Mouse (Mus musculus) forebrain, embryonic 10.5 days (tissue): Measurements from ENCODE around the gene Atp6v1f. TPM values are rescaled to one million over a fixed set of nuclear protein-coding genes. Genes with fewer than 3 reads are reported as not detected.

Source experiments
- DNase-seq: peaks from one replicate; pipeline ENCODE4 v3.0.0-alpha.2; 2017; ENCODE audit warnings: low spot score; ENCODE audit errors: extremely low spot score
- H3K27ac ChIP-seq: fragments of 300-500 bp; sonication (generic); 2 replicates; pipeline ENCODE4 v1.5.1; 2016; ENCODE audit warnings: mild to moderate bottlenecking
- H3K27me3 ChIP-seq: fragments of 300-500 bp; sonication (generic); 2 replicates; pipeline ENCODE4 v1.6.1; 2016; ENCODE audit warnings: mild to moderate bottlenecking; ENCODE audit not compliant: poor library complexity, severe bottlenecking
- H3K36me3 ChIP-seq: fragments of 300-500 bp; sonication (generic); replicated peaks from 2 replicates; pipeline ENCODE4 v1.6.1; 2016; ENCODE audit warnings: mild to moderate bottlenecking, moderate library complexity
- H3K4me1 ChIP-seq: fragments of 300-500 bp; sonication (generic); 2 replicates; pipeline ENCODE4 v1.6.1; 2016
- H3K4me3 ChIP-seq: fragments of 300-500 bp; sonication (generic); 2 replicates; pipeline ENCODE4 v1.5.1; 2016; ENCODE audit warnings: mild to moderate bottlenecking, moderate library complexity
- H3K9me3 ChIP-seq: fragments of 300-500 bp; sonication (generic); 2 replicates; pipeline ENCODE4 v1.6.1; 2016; ENCODE audit warnings: mild to moderate bottlenecking, moderate library complexity
- WGBS: fragments of 180-500 bp; shearing (Covaris S2); methylation state at CpG from one replicate; pipeline ENCODE4 v1.1.7; 2016; 5-methylcytosine and 5-hydroxymethylcytosine counted together
- polyA plus RNA-seq: library from polyadenylated mRNA; unstranded; fragments of >200 nt; fragmentation: Nextera tagmentation; extraction: Ambion mirVana; gene quantifications from 2 replicates; pipeline ENCODE4 v1.2.1, GENCODE M21; 2016

Gene Atp6v1f
- polyA plus RNA-seq = 187 and 200 TPM in 2 replicates

- under 1% methylated on average over 39 of the region's 39 CpGs for WGBS
- Histone ChIP-seq H3K27ac (peak within 1 kb of the TSS; percentile 85), H3K4me1 (peaks cover 12% of the 10 kb centered on the region), H3K27me3 (no peaks in the 10 kb centered on the region), H3K9me3 (no peaks in the 10 kb centered on the region), H3K36me3 (peaks cover 23% of the 10 kb centered on the region), H3K4me3 (peak within 1 kb of the TSS; percentile 79)
- peak; percentile 93 for DNase-seq
These were observed at the start of gene Atp6v1f for GRCm38 (mm10) chr6:29467583-29468354. Gene Atp6v1f (plus strand): TSS chr6:29467718.

- DNase-seq = no peak
- WGBS = 91% methylated on average over 2 of the region's 2 CpGs
- Histone ChIP-seq H3K4me1 (no peaks in the 10 kb centered on the region), H3K4me3 (no peak overlapping the region), H3K27ac (no peak overlapping the region), H3K27me3 (no peaks in the 10 kb centered on the region), H3K9me3 (no peaks in the 10 kb centered on the region), H3K36me3 (peaks cover 22% of the 10 kb centered on the region)
These were observed 46.9 kb upstream of the Atp6v1f start for GRCm38 (mm10) chr6:29420596-29420995.

- Histone ChIP-seq H3K9me3 (no peaks in the 10 kb centered on the region), H3K27ac (no peak overlapping the region), H3K4me1 (peaks cover 8% of the 10 kb centered on the region; the same call in 1 of the 2 replicates), H3K4me3 (no peak overlapping the region), H3K36me3 (no peaks in the 10 kb centered on the region), H3K27me3 (peaks cover under 1% of the 10 kb centered on the region; the same call in 1 of the 2 replicates)
- WGBS = 86% methylated on average over 8 of the region's 8 CpGs
- no peak for DNase-seq
These were observed 42.4 kb upstream of the Atp6v1f start for GRCm38 (mm10) chr6:29425118-29425517.

DNA sequence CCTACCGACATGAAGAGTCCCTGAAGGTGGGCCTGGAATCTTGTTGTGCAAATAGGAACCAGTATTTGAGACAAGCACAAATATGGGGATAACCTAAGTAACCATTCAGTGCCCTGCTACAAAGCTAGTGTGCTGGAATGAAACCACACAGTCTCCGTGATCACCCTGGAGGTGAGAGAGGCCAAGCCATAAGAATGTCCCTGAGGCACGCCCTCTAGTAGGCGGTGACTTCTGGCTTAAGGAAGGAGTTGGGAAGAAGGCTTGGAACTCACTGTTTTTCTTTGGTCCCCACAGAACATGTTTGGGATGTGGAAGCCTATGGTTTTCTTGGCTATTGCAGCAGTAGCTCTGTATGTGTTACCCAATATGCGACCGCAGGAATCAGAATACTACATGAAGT is 41.2 kb upstream of the Atp6v1f start:
- WGBS = 71% methylated on average over 6 of the region's 6 CpGs

GRCm38 (mm10) chr6:29428171-29428570 is 39.3 kb upstream of the Atp6v1f start:
- Histone ChIP-seq H3K27me3 (peaks cover 31% of the 10 kb centered on the region), H3K4me1 (peaks cover 30% of the 10 kb centered on the region), H3K4me3 (no peak overlapping the region), H3K9me3 (no peaks in the 10 kb centered on the region), H3K36me3 (no peaks in the 10 kb centered on the region), H3K27ac (no peak overlapping the region)
- 65% methylated on average over 4 of the region's 4 CpGs for WGBS
- no peak for DNase-seq

More for the DNA sequence above, 41.2 kb upstream of the Atp6v1f start:
- Histone ChIP-seq H3K27me3 (peaks cover 12% of the 10 kb centered on the region), H3K36me3 (no peaks in the 10 kb centered on the region), H3K9me3 (no peaks in the 10 kb centered on the region), H3K4me3 (no peak overlapping the region), H3K27ac (no peak overlapping the region), H3K4me1 (peaks cover 11% of the 10 kb centered on the region)
- DNase-seq = no peak

DNA sequence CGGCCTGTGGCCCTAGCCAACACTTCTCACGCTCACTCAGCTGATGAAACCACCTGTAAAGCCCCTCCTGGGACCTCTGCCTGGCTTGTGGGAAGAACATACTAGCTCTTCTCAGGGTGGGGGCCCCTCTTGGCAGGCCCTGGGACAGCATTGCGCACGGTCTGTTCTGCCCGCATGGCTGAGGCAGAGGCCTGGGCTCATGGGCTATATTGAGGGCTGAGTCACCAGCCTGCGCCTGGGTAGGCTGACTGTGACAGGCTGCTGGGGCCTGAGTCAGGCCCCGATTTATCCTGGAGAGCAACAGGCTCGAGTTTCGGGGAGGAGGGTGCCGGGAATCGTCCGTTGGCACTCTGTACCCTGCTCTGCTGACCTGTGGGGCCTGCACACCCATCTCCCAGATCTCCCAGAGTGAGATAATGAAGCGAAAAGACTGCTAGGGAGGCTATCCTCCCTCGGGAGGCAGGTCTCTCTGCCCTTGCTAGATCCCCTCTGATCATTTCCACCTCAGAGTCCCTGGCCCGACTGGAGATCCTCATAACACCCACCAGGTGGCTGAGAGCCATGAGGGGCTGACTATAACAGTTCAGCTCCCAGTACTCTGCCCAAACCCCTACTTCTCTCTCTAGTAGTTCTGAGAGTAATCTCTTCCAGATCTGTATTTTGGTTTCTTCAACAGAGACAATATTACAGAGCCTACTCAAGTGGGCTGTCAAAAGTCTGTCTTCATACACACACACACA is 36.7 kb upstream of the Atp6v1f start:
- Histone ChIP-seq H3K9me3 (no peaks in the 10 kb centered on the region), H3K4me3 (no peak overlapping the region), H3K36me3 (no peaks in the 10 kb centered on the region), H3K4me1 (peaks cover 57% of the 10 kb centered on the region), H3K27ac (no peak overlapping the region), H3K27me3 (peaks cover 57% of the 10 kb centered on the region)
- 48% methylated on average over 15 of the region's 15 CpGs for WGBS
- DNase-seq = no peak

GRCm38 (mm10) chr6:29431473-29431872 is 36.0 kb upstream of the Atp6v1f start:
- no peak for DNase-seq
- Histone ChIP-seq H3K4me3 (no peak overlapping the region), H3K9me3 (no peaks in the 10 kb centered on the region), H3K27ac (no peak overlapping the region), H3K27me3 (peaks cover 64% of the 10 kb centered on the region), H3K4me1 (peaks cover 63% of the 10 kb centered on the region), H3K36me3 (no peaks in the 10 kb centered on the region)
- 26% methylated on average over 5 of the region's 5 CpGs for WGBS

- Histone ChIP-seq H3K27me3 (peaks cover 66% of the 10 kb centered on the region), H3K4me1 (peaks cover 70% of the 10 kb centered on the region), H3K36me3 (no peaks in the 10 kb centered on the region), H3K4me3 (no peak overlapping the region), H3K9me3 (no peaks in the 10 kb centered on the region), H3K27ac (no peak overlapping the region)
- DNase-seq = no peak
- WGBS = 43% methylated on average over 3 of the region's 3 CpGs
These were observed 35.4 kb upstream of the Atp6v1f start for GRCm38 (mm10) chr6:29432156-29432555.

DNA sequence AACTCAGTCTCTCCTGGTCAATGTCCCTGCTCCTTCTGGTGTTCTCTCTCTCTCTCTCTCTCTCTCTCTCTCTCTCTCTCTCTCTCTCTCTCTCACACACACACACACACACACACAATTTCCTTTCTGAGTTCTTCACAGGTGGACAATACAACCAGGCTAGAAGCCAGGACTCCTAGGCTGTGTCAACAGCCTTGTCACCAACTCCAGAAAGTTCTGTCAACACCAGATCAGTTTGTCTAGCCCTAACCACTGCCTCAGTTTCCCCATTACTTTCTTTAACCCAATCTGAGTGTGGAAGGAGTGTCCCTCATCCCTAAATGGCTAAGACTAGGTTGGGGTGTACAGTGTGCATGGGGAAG is 34.9 kb upstream of the Atp6v1f start:
- H3K9me3 ChIP-seq = no peaks in the 10 kb centered on the region
- DNase-seq = no peak
- peaks cover 66% of the 10 kb centered on the region for H3K27me3 ChIP-seq
- no peaks in the 10 kb centered on the region for H3K36me3 ChIP-seq
- peak overlapping the region; percentile 59 for H3K4me3 ChIP-seq
- H3K27ac ChIP-seq = peak overlapping the region; percentile 70; the same call in 1 of the 2 replicates
- peaks cover 71% of the 10 kb centered on the region for H3K4me1 ChIP-seq

DNA sequence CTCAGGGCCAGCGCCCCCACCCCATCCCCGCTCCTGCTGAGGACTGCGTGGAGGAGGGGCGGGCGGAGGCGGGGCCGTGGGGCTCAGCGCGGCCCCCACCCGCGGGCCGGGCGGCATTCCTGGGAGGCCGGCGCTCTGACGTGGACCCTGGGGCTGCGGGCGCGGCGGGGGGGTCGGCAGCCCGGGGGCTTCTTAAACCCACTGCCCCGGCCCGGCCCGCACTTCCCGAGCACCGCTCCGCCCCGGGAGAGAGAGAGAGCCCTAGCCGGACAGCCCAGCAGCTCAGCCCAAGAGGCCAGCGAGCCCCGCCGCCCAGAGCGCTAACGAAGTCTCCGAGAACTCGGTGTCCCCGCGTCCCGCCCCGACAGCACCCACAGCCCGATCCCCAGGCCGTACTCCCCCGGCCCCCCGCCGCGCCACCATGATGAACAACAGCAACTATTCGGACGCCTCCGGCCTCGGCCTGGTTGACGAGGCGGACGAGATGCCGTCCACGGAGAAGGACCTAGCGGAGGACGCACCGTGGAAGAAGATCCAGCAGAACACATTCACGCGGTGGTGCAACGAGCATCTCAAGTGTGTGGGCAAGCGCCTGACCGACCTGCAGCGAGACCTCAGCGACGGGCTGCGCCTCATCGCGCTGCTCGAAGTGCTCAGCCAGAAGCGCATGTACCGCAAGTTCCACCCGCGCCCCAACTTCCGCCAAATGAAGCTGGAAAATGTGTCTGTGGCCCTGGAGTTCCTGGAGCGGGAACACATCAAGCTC is 34.3 kb upstream of the Atp6v1f start, which contains the start of gene Flnc:
Gene Flnc (plus strand): TSS at position 219 of the 766 bp plus-strand sequence.
- DNase-seq = peak; percentile 49
- Histone ChIP-seq H3K9me3 (no peaks in the 10 kb centered on the region), H3K27ac (peak within 1 kb of the TSS; percentile 70), H3K27me3 (peaks cover 66% of the 10 kb centered on the region), H3K4me1 (peaks cover 68% of the 10 kb centered on the region), H3K4me3 (peak within 1 kb of the TSS; percentile 59), H3K36me3 (no peaks in the 10 kb centered on the region)
- 1% methylated on average over 71 of the region's 77 CpGs for WGBS

DNA sequence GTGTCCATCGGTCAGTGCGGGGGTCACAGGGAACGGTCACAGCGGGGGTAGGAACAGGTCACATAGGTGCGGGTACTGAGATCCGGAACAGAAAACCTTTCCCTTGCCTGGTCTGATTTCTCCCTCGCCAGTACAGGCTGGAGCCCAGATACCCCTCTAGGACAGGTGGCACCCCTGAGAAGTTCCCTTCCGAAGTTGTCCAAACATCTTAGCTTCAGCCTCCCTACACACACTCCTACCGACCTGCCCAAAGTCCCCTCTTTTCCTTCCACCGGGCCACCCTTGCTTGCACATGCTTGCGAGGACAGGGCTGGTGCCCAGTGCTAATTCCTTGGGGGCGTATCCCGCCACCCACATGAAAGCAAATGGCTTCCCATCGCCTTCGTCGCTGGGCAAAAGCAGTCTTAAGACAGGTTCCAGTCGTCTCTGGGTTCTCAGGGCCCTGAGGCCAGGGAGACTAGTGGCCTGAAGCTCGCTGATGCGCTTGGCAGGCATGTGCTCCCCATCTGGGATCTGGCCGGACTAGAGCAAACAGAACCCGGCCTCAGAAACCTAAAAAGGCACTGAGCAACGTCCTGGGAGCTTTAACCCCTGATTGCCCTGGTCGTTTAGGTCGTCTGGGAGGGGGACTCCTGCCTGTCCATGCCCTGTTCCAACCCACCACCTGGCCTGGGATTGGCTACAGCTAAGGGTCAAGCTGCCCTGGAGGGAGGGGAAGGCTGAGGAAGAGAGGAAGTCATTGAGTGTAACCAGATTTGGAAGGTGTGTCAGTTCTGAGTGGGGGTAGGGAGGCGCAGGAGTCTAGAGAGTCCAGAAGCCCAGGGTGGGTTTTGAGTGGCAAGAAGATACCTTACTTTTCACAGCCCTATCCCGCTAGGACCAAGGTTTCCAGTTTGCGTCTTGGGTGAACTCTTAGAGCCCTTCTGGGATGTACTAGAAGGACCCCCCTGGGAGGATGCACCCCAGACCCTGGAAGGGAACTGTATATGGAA is 33.4 kb upstream of the Atp6v1f start:
- no peaks in the 10 kb centered on the region for H3K36me3 ChIP-seq
- WGBS = 3% methylated on average over 27 of the region's 27 CpGs
- H3K9me3 ChIP-seq = no peaks in the 10 kb centered on the region
- H3K4me1 ChIP-seq = peaks cover 64% of the 10 kb centered on the region
- H3K27me3 ChIP-seq = peaks cover 66% of the 10 kb centered on the region
- peak; percentile 49 for DNase-seq
- peak overlapping the region; percentile 80 for H3K27ac ChIP-seq
- H3K4me3 ChIP-seq = peak overlapping the region; percentile 59
